Mouse (Mus musculus) limb, embryonic 11.5 days (tissue): ENCODE data around the gene Tia1. TPM values are rescaled to one million over a fixed set of nuclear protein-coding genes. Genes with fewer than 3 reads are reported as not detected.

Source experiments
- ATAC-seq: fragments of 200-750 bp; cut with Nextera tagmentation; 2 replicates; pipeline ENCODE4 v1.8.0; 2017; ENCODE audit warnings: low read depth; ENCODE audit not compliant: insufficient number of reproducible peaks, low FRiP score, low TSS enrichment
- DNase-seq: peaks from one replicate; pipeline ENCODE4 v3.0.0-alpha.2; 2015; ENCODE audit warnings: low spot score
- H3K27ac ChIP-seq: fragments of 300-500 bp; sonication (generic); replicated peaks from 2 replicates; pipeline ENCODE4 v1.5.1; 2014; ENCODE audit warnings: low read depth, mild to moderate bottlenecking, low read length
- H3K27me3 ChIP-seq: fragments of 300-500 bp; sonication (generic); 2 replicates; pipeline ENCODE4 v1.6.1; 2014; ENCODE audit warnings: mild to moderate bottlenecking, low read length, mixed read lengths; ENCODE audit not compliant: control insufficient read depth, insufficient read depth
- H3K36me3 ChIP-seq: fragments of 300-500 bp; sonication (generic); 2 replicates; pipeline ENCODE4 v1.6.1; 2014; ENCODE audit warnings: mild to moderate bottlenecking, low read length, moderate library complexity, mixed read lengths; ENCODE audit not compliant: control insufficient read depth, insufficient read depth
- H3K4me1 ChIP-seq: fragments of 300-500 bp; sonication (generic); 2 replicates; pipeline ENCODE4 v1.6.1; 2014; ENCODE audit warnings: low read length, mixed read lengths; ENCODE audit not compliant: control insufficient read depth, insufficient read depth
- H3K4me2 ChIP-seq: fragments of 300-500 bp; sonication (generic); 2 replicates; pipeline ENCODE4 v1.6.1; 2014; ENCODE audit warnings: low read depth, mild to moderate bottlenecking, moderate library complexity; ENCODE audit not compliant: severe bottlenecking
- H3K4me3 ChIP-seq: fragments of 300-500 bp; sonication (generic); 2 replicates; pipeline ENCODE4 v1.5.1; 2014; ENCODE audit warnings: low read depth, low read length
- H3K9ac ChIP-seq: fragments of 300-500 bp; sonication (generic); 2 replicates; pipeline ENCODE4 v1.6.1; 2014; ENCODE audit warnings: mild to moderate bottlenecking, low read length
- H3K9me3 ChIP-seq: fragments of 300-500 bp; sonication (generic); 2 replicates; pipeline ENCODE4 v1.6.1; 2016; ENCODE audit warnings: low read length; ENCODE audit not compliant: control insufficient read depth
- WGBS: fragments of 180-500 bp; shearing (Covaris S2); extraction: QIAGEN DNeasy Blood & Tissue Kit; methylation state at CpG from one replicate; pipeline ENCODE4 v1.1.7; 2014; 5-methylcytosine and 5-hydroxymethylcytosine counted together
- polyA plus RNA-seq: library from polyadenylated mRNA; unstranded; fragments of >200 nt; fragmentation: Nextera tagmentation; extraction: Ambion mirVana; gene quantifications from 2 replicates; pipeline ENCODE4 v1.2.1, GENCODE M21; 2014

The Tia1 gene
- polyA plus RNA-seq, 1 experiment from 2014 or later: 246 TPM

DNA sequence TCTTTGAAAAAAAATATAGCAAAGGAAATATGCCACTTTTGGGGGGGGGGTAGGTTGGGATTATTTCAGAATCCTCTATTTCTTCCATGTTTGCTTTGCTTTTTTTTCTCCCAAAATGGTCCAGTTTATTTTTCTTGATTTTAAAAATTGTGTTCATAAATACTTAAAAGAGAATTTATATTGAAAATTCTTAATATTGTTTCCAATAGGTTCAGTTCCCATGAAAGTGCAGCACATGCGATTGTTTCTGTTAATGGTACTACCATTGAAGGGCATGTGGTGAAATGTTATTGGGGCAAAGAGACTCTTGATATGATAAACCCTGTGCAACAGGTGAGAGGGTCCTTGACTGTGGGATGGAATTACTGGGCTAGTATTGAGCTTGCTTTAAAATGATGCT lies 22.3 kb downstream of the Tia1 start, which contains the start of gene Gm44790:
Gene Gm44790 (plus strand): TSS at position 301 of the 400 bp plus-strand sequence.
- 94% methylated on average over 1 of the region's 1 CpGs for WGBS
- no peaks in the 10 kb centered on the region for H3K4me1 ChIP-seq
- DNase-seq (no peak), ATAC-seq (no peak)
- peaks cover 22% of the 10 kb centered on the region for H3K36me3 ChIP-seq
- H3K4me2 ChIP-seq: no peak within 1 kb of the TSS
- no peaks in the 10 kb centered on the region for H3K9me3 ChIP-seq
- H3K27ac ChIP-seq: no peak within 1 kb of the TSS
- H3K9ac ChIP-seq: no peak within 1 kb of the TSS
- H3K27me3 ChIP-seq: no peaks in the 10 kb centered on the region
- H3K4me3 ChIP-seq: no peak within 1 kb of the TSS

GRCm38 (mm10) chr6:86431531-86431930 lies 27.5 kb downstream of the Tia1 start:
- WGBS: 98% methylated on average over 3 of the region's 3 CpGs
- Histone ChIP-seq H3K36me3 (peaks cover 16% of the 10 kb centered on the region), H3K4me2 (no peak overlapping the region), H3K4me3 (no peak overlapping the region), H3K9me3 (no peaks in the 10 kb centered on the region), H3K27ac (no peak overlapping the region), H3K9ac (no peak overlapping the region), H3K4me1 (no peaks in the 10 kb centered on the region), H3K27me3 (no peaks in the 10 kb centered on the region)
- ATAC-seq: no peak
- DNase-seq: no peak

- no peak overlapping the region for H3K27ac ChIP-seq
- no peak overlapping the region for H3K4me2 ChIP-seq
- H3K9ac ChIP-seq: no peak overlapping the region
- ATAC-seq (no peak), DNase-seq (no peak)
- no peaks in the 10 kb centered on the region for H3K27me3 ChIP-seq
- H3K36me3 ChIP-seq: peaks cover 10% of the 10 kb centered on the region; the same call in 1 of the 2 replicates
- H3K9me3 ChIP-seq: no peaks in the 10 kb centered on the region
- H3K4me1 ChIP-seq: no peaks in the 10 kb centered on the region
- H3K4me3 ChIP-seq: no peak overlapping the region
- WGBS: 98% methylated on average over 1 of the region's 1 CpGs
Measured at GRCm38 (mm10) chr6:86433696-86434095, 29.7 kb downstream of the Tia1 start.

GRCm38 (mm10) chr6:86437711-86438110 lies 33.7 kb downstream of the Tia1 start:
- Histone ChIP-seq H3K4me1 (0 out of 2 replicates have a peak, but pooled peaks cover 3% of the 10 kb centered on the region), H3K36me3 (peaks cover 3% of the 10 kb centered on the region; the same call in 1 of the 2 replicates), H3K4me3 (peak overlapping the region; percentile 53), H3K27me3 (no peaks in the 10 kb centered on the region), H3K4me2 (peak overlapping the region; percentile 58), H3K9me3 (no peaks in the 10 kb centered on the region), H3K27ac (peak overlapping the region; percentile 53), H3K9ac (peak overlapping the region; percentile 56)
- peak; percentile 74 for DNase-seq
- ATAC-seq: peak; percentile 53; the same call in 1 of the 2 replicates
- 2% methylated on average over 14 of the region's 14 CpGs for WGBS

- Histone ChIP-seq H3K4me2 (peak within 1 kb of the TSS; percentile 77), H3K9me3 (no peaks in the 10 kb centered on the region), H3K27ac (peak within 1 kb of the TSS; percentile 71), H3K9ac (peak within 1 kb of the TSS; percentile 56), H3K4me3 (peak within 1 kb of the TSS; percentile 53), H3K4me1 (0 out of 2 replicates have a peak, but pooled peaks cover 3% of the 10 kb centered on the region), H3K27me3 (no peaks in the 10 kb centered on the region), H3K36me3 (peaks cover 3% of the 10 kb centered on the region; the same call in 1 of the 2 replicates)
- DNase-seq (peak; percentile 95), ATAC-seq (peak; percentile 93)
- under 1% methylated on average over 59 of the region's 59 CpGs for WGBS
Measured at GRCm38 (mm10) chr6:86438272-86439118, 34.5 kb downstream of the Tia1 start, which contains the start of gene C87436. C87436 (plus strand) TSS chr6:86438374.

GRCm38 (mm10) chr6:86439119-86439496 lies 35.1 kb downstream of the Tia1 start:
- H3K27me3 ChIP-seq: no peaks in the 10 kb centered on the region
- H3K4me3 ChIP-seq: peak overlapping the region; percentile 53
- DNase-seq (no peak), ATAC-seq (no peak)
- peak overlapping the region; percentile 71; the same call in 1 of the 2 replicates for H3K27ac ChIP-seq
- 6% methylated on average over 13 of the region's 13 CpGs for WGBS
- H3K4me1 ChIP-seq: 0 out of 2 replicates have a peak, but pooled peaks cover 3% of the 10 kb centered on the region
- peak overlapping the region; percentile 77 for H3K4me2 ChIP-seq
- H3K9ac ChIP-seq: peak overlapping the region; percentile 56
- H3K9me3 ChIP-seq: no peaks in the 10 kb centered on the region
- H3K36me3 ChIP-seq: peaks cover 7% of the 10 kb centered on the region; the same call in 1 of the 2 replicates

GRCm38 (mm10) chr6:86439531-86439930 lies 35.5 kb downstream of the Tia1 start:
- Histone ChIP-seq H3K4me3 (peak overlapping the region; percentile 53), H3K4me2 (peak overlapping the region; percentile 77), H3K4me1 (0 out of 2 replicates have a peak, but pooled peaks cover 3% of the 10 kb centered on the region), H3K36me3 (peaks cover 7% of the 10 kb centered on the region; the same call in 1 of the 2 replicates), H3K9me3 (no peaks in the 10 kb centered on the region), H3K27ac (no peak overlapping the region), H3K9ac (peak overlapping the region; percentile 30; the same call in 1 of the 2 replicates), H3K27me3 (no peaks in the 10 kb centered on the region)
- DNase-seq (no peak), ATAC-seq (no peak)
- WGBS: 95% methylated on average over 1 of the region's 1 CpGs

GRCm38 (mm10) chr6:86441571-86441970 lies 37.6 kb downstream of the Tia1 start:
- ATAC-seq: no peak
- Histone ChIP-seq H3K9ac (no peak overlapping the region), H3K9me3 (no peaks in the 10 kb centered on the region), H3K36me3 (0 out of 2 replicates have a peak, but pooled peaks cover 7% of the 10 kb centered on the region), H3K4me3 (no peak overlapping the region), H3K27ac (no peak overlapping the region), H3K4me2 (no peak overlapping the region), H3K27me3 (no peaks in the 10 kb centered on the region), H3K4me1 (0 out of 2 replicates have a peak, but pooled peaks cover 3% of the 10 kb centered on the region)
- WGBS: 96% methylated on average over 10 of the region's 10 CpGs
- DNase-seq: no peak
